Mouse (Mus musculus) CH12.LX (cell line): ENCODE measurements at regions not wholly inside any gene's neighbourhood (a gene's known extent, or its start where the extent isn't known, plus 50 kb on each side); places are given as distances from the start of the nearest gene placed in this dataset.

Experiments used
- DNase-seq: peaks from one replicate; pipeline ENCODE4 v3.0.0-alpha.2; 2013; ENCODE audit errors: extremely low read depth
- H3K27ac ChIP-seq: 2 replicates; pipeline ENCODE4 v1.5.1; 2012; ENCODE audit warnings: low read depth, mild to moderate bottlenecking, control low read depth, moderate library complexity; ENCODE audit not compliant: insufficient read depth
- H3K27me3 ChIP-seq: replicated peaks from 2 replicates; pipeline ENCODE3; 2012; ENCODE audit warnings: inconsistent platforms
- H3K36me3 ChIP-seq, 2 experiments: replicated peaks in 1 of 2; 2 replicates each; pipeline versions ENCODE3 to v1.6.1; 2012; ENCODE audit warnings: inconsistent platforms in 1 of 2, low read length in 1 of 2, mild to moderate bottlenecking in 1 of 2, mixed read lengths in 1 of 2, moderate library complexity in 1 of 2; ENCODE audit not compliant: control insufficient read depth in 1 of 2, insufficient read depth in 1 of 2
- H3K4me1 ChIP-seq, 2 experiments: 2 replicates each; pipeline ENCODE4 v1.6.1; 2012; ENCODE audit warnings: inconsistent platforms in 1 of 2, moderate library complexity in 1 of 2; ENCODE audit not compliant: insufficient read depth in 2 of 2, control insufficient read depth in 1 of 2
- H3K4me2 ChIP-seq: 2 replicates; pipeline ENCODE4 v1.6.1; 2012; ENCODE audit warnings: low read depth, mild to moderate bottlenecking, control low read depth; ENCODE audit not compliant: poor library complexity, insufficient read depth, severe bottlenecking
- H3K4me3 ChIP-seq, 3 experiments: fragments of 150-350 bp in 1 of 3; sonication (generic) in 1 of 3; replicated peaks in 1 of 3; 2 replicates each; pipeline versions ENCODE3 to v1.5.1; 2011 to 2012; ENCODE audit warnings: low read depth in 2 of 3, low read length in 2 of 3, mild to moderate bottlenecking in 2 of 3, moderate library complexity in 2 of 3, control low read depth in 1 of 3, improper control_type of control experiment in 1 of 3, inconsistent platforms in 1 of 3, mixed read lengths in 1 of 3; ENCODE audit not compliant: poor library complexity in 1 of 3
- H3K79me2 ChIP-seq: replicated peaks from 2 replicates; pipeline ENCODE4 v1.6.1; 2012; ENCODE audit warnings: mild to moderate bottlenecking, moderate library complexity; ENCODE audit not compliant: control insufficient read depth, poor library complexity, insufficient read depth, severe bottlenecking; ENCODE audit errors: extremely low read depth
- H3K9ac ChIP-seq: 2 replicates; pipeline ENCODE4 v1.6.1; 2012; ENCODE audit warnings: low read depth, mild to moderate bottlenecking, control low read depth, moderate library complexity; ENCODE audit not compliant: insufficient read depth
- H3K9me3 ChIP-seq: replicated peaks from 2 replicates; pipeline ENCODE3; 2012; ENCODE audit warnings: low read length, inconsistent platforms, mixed read lengths
- CHD1 ChIP-seq: IDR thresholded peaks from 2 replicates; pipeline ENCODE4 v1.6.1; 2012; ENCODE audit warnings: low read depth, low read length, improper control_type of control experiment, inconsistent platforms
- CTCF ChIP-seq, 2 experiments: IDR thresholded peaks in 1 of 2; conservative IDR thresholded peaks in 1 of 2; 2 replicates each; pipeline ENCODE4 v1.5.1; 2011 to 2012; ENCODE audit warnings: low read depth in 2 of 2, low read length in 2 of 2, improper control_type of control experiment in 1 of 2, inconsistent platforms in 1 of 2, mild to moderate bottlenecking in 1 of 2, moderate library complexity in 1 of 2
- E2F4 ChIP-seq: IDR thresholded peaks from 2 replicates; pipeline ENCODE4 v1.6.1; 2011; ENCODE audit warnings: low read depth, low read length, improper control_type of control experiment; ENCODE audit not compliant: insufficient replicate concordance
- ELF1 ChIP-seq: IDR thresholded peaks from 2 replicates; pipeline ENCODE4 v1.6.1; 2014; ENCODE audit warnings: low read depth, mild to moderate bottlenecking, inconsistent platforms, low read length, improper control_type of control experiment
- EP300 ChIP-seq: IDR thresholded peaks from 2 replicates; pipeline ENCODE4 v1.6.1; 2011; ENCODE audit warnings: low read length, improper control_type of control experiment
- ETS1 ChIP-seq: conservative IDR thresholded peaks from 2 replicates; pipeline ENCODE4 v1.6.1; 2012; ENCODE audit warnings: low read depth, mild to moderate bottlenecking, inconsistent platforms, low read length, improper control_type of control experiment, moderate library complexity
- IRF4 ChIP-seq: IDR thresholded peaks from 2 replicates; pipeline ENCODE4 v1.6.1; 2014; ENCODE audit warnings: low read depth, mild to moderate bottlenecking, inconsistent platforms, low read length, improper control_type of control experiment
- JUN ChIP-seq: IDR thresholded peaks from 2 replicates; pipeline ENCODE4 v1.6.1; 2011; ENCODE audit warnings: low read depth, mild to moderate bottlenecking, low read length, improper control_type of control experiment, moderate library complexity; ENCODE audit not compliant: insufficient read depth
- KAT2A ChIP-seq: IDR thresholded peaks from 2 replicates; pipeline ENCODE4 v1.6.1; 2012; ENCODE audit warnings: low read length, improper control_type of control experiment, inconsistent platforms; ENCODE audit not compliant: insufficient replicate concordance
- MAX ChIP-seq: IDR thresholded peaks from 2 replicates; pipeline ENCODE4 v1.6.1; 2011; ENCODE audit warnings: low read length, improper control_type of control experiment
- MEF2A ChIP-seq: IDR thresholded peaks from 2 replicates; pipeline ENCODE4 v1.6.1; 2014; ENCODE audit warnings: low read depth, mild to moderate bottlenecking, inconsistent platforms, low read length, improper control_type of control experiment, borderline replicate concordance
- MXI1 ChIP-seq: IDR thresholded peaks from 2 replicates; pipeline ENCODE4 v1.6.1; 2011; ENCODE audit warnings: mild to moderate bottlenecking, low read depth, low read length, improper control_type of control experiment
- MYC ChIP-seq: IDR thresholded peaks from 2 replicates; pipeline ENCODE4 v1.6.1; 2011; ENCODE audit warnings: low read depth, mild to moderate bottlenecking, improper control_type of control experiment, low read length
- NELFE ChIP-seq: IDR thresholded peaks from 2 replicates; pipeline ENCODE4 v1.6.1; 2011; ENCODE audit warnings: low read depth, low read length, improper control_type of control experiment
- NRF1 ChIP-seq: IDR thresholded peaks from 2 replicates; pipeline ENCODE4 v1.6.1; 2014; ENCODE audit warnings: low read depth, mild to moderate bottlenecking, inconsistent platforms, low read length, improper control_type of control experiment, moderate library complexity
- POLR2AphosphoS2 ChIP-seq: IDR thresholded peaks from 2 replicates; pipeline ENCODE4 v1.6.1; 2011; ENCODE audit warnings: low read depth, low read length, improper control_type of control experiment
- RAD21 ChIP-seq: IDR thresholded peaks from 2 replicates; pipeline ENCODE4 v1.6.1; 2011; ENCODE audit warnings: low read depth, mild to moderate bottlenecking, low read length, improper control_type of control experiment, moderate library complexity
- TBP ChIP-seq: conservative IDR thresholded peaks from 2 replicates; pipeline ENCODE4 v1.6.1; 2011; ENCODE audit warnings: low read depth, low read length, improper control_type of control experiment
- UBTF ChIP-seq: IDR thresholded peaks from 2 replicates; pipeline ENCODE4 v1.6.1; 2012; ENCODE audit warnings: low read depth, mild to moderate bottlenecking, inconsistent platforms, low read length, improper control_type of control experiment, moderate library complexity
- USF1 ChIP-seq: IDR thresholded peaks from 2 replicates; pipeline ENCODE4 v1.6.1; 2014; ENCODE audit warnings: low read depth, mild to moderate bottlenecking, inconsistent platforms, low read length, improper control_type of control experiment
- ZMIZ1 ChIP-seq: IDR thresholded peaks from 2 replicates; pipeline ENCODE4 v1.6.1; 2012; ENCODE audit warnings: low read depth, mild to moderate bottlenecking, inconsistent platforms, low read length, improper control_type of control experiment
- dilution Hi-C: fragments of 300-500 bp; cut with MboI; formaldehyde crosslinking; loops from 2 replicates; pipeline ENCODE4 v1.14.3; 2020; ENCODE audit warnings: low sequenced_read_pairs; ENCODE audit not compliant: extremely low pct_unique_long_range_greater_than_20kb, extremely low pct_ligation_motif_present
- in situ Hi-C: fragments of 300-500 bp; cut with MboI; formaldehyde crosslinking; loops from 3 replicates; pipeline ENCODE4 v1.14.3; 2019; ENCODE audit warnings: low sequenced_read_pairs, low pct_ligation_motif_present, low pct_unique_long_range_greater_than_20kb, mixed read lengths

- DNase-seq: no peak
- no peaks in the 10 kb centered on the region for H3K79me2 ChIP-seq
- no peak overlapping the region for H3K27ac ChIP-seq
- no peak overlapping the region for H3K9ac ChIP-seq
- TF ChIP-seq USF1 (no peak), ELF1 (no peak), NRF1 (no peak), UBTF (no peak), TBP (no peak), MEF2A (no peak), ETS1 (no peak), NELFE (no peak), CTCF (conservative IDR thresholded peaks at IDR 0.05 in 1 of 2, IDR thresholded peaks at IDR 0.05 in 1 of 2; ENCODE audit: low read depth in 2 of 2, low read length in 2 of 2) (no peak), KAT2A (no peak), MAX (no peak), JUN (no peak), E2F4 (no peak), ZMIZ1 (no peak)
- H3K4me1 ChIP-seq: peaks cover 0 to 26% of the 10 kb centered on the region in 2 experiments; a peak in 2 of 4 replicates
- in situ Hi-C loops (loop anchor here (10.0 kb wide), 1 partner anchor 228 kb away; no protein-coding TSS in a partner anchor), dilution Hi-C loops (no loop called here)
- no peak overlapping the region for H3K4me3 ChIP-seq
- no peaks in the 10 kb centered on the region for H3K9me3 ChIP-seq
- no peaks in the 10 kb centered on the region for H3K27me3 ChIP-seq
- no peak overlapping the region for H3K4me2 ChIP-seq
- H3K36me3 ChIP-seq: no peaks in the 10 kb centered on the region
Measured at GRCm38 (mm10) chr6:100132916-100133600, 154.2 kb downstream of the Rybp start.

- in situ Hi-C loops: no loop called here
- no peak for TF ChIP-seq EP300
- no peak for TF ChIP-seq MYC
- no peak for TF ChIP-seq MXI1
- no peak for TF ChIP-seq IRF4
- no peak for TF ChIP-seq RAD21
- TF ChIP-seq CHD1: no peak
- no peak for TF ChIP-seq POLR2AphosphoS2
- TF ChIP-seq, all 38 proteins: peak for 0
- DNase-seq: no peak
- H3K36me3 ChIP-seq: no peaks in the 10 kb centered on the region
- H3K9me3 ChIP-seq: no peaks in the 10 kb centered on the region
- no peak overlapping the region for H3K9ac ChIP-seq
- no peak overlapping the region for H3K4me3 ChIP-seq
- no peak overlapping the region for H3K27ac ChIP-seq
- H3K4me1 ChIP-seq: peaks cover 9 to 41% of the 10 kb centered on the region in 2 experiments
- H3K4me2 ChIP-seq: no peak overlapping the region
- no peaks in the 10 kb centered on the region for H3K27me3 ChIP-seq
- dilution Hi-C loops: no loop called here
- no peaks in the 10 kb centered on the region for H3K79me2 ChIP-seq
Measured at GRCm38 (mm10) chr6:100127221-100128143, 159.8 kb downstream of the Rybp start.
